Mouse (Mus musculus): ENCODE results near the gene Rap1a. TPM values are rescaled to one million over a fixed set of nuclear protein-coding genes. Genes with fewer than 3 reads are reported as not detected.

The Rap1a gene
- total RNA-seq, 2 experiments from 2014 or later: 80.5 to 96.2 TPM

DNA sequence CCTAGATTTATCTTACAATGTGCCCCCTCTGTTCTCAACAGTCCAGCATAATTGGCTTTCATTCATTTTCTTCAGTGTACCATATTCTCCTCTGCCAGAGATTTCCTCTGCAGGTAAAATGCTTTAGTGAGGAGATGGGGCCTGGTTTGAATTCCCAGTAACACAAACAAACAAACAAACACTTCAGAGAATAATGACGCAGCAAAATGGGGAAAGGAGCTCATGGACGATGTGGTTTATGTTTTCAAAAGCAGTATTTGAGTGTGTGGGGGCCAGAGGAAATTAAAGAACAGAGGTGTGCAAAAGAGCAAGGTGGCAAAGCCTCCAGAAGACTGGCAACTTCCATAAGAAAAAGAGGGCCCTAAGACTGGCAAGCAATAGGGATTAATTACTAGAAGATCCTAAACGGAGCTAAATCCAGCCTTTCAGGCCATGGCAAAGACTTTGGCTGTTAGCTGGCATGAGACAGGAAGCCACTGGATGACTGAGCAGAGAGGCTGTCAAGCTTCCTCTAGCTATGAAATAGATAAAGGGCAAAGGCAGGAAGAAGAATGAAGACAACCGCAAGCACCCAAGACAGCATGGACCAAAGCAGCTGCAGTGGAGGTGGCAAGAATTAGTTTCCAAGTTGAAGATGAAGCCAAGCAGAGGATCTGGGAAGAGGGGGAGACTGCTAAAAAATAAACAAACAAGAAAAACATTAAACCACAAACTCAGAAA lies 37.8 kb downstream of the Rap1a start:
- no peak for DNase-seq (ENCODE audit: low spot score in 2 of 2)

DNA sequence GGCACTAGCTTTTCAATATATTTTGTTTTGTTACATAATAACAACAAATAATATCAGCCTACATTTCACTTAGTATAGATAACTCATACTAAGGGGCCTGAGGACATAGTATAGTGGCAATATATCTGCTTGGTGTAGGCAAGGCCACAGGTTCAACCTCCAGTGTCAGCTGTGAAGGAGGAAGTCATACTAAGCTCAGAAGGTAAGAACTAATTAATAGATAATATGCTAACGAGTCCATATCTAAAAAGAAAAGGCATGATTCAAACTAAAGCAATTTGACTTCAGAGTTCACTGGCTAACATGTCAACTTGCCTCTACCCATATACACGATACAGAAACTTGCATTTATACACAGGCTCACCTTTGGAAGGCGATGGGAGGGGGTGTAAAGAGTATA lies 41.1 kb downstream of the Rap1a start:
- DNase-seq (ENCODE audit: low spot score in 2 of 2): no peak

DNA sequence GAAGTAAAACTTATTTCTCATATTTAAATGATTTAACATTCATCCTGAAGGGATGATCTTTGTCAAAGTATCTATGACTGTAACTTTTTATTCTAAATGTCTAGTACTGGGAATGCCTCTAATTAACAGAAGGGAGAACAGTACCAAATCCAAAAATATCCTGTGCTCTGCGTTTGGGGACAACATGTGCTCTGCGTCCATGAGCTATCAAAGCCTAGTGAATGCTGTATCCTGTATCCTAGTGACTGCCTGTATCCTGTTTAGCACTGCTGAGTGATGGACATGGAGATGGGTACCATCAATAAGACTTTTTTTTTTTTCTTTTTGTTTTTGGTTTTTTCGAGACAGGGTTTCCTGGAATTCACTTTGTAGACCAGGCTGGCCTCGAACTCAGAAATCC lies 42.5 kb downstream of the Rap1a start:
- DNase-seq (ENCODE audit: low spot score in 2 of 2): peak in 1 of 2 experiments; percentile 75

DNA sequence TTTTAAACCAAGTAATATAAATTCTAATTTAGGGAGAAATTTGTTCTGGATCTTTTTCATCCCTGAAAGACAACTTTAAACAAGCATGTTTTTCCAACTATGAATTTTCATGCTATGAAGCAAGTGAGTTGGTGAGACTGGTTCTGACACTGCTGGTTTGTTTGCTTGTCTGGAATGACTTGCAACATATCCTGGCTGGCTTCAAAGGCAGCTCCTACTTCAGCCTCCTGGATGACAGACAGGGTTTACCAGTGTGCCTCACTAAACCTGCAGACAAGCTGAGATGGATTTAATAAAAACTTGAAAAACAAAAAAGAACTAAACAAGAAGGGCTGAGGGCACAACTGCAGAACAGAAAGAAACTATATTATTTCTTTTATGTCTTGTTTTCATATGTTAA lies 43.0 kb downstream of the Rap1a start:
- no peak for DNase-seq (ENCODE audit: low spot score in 2 of 2)

DNA sequence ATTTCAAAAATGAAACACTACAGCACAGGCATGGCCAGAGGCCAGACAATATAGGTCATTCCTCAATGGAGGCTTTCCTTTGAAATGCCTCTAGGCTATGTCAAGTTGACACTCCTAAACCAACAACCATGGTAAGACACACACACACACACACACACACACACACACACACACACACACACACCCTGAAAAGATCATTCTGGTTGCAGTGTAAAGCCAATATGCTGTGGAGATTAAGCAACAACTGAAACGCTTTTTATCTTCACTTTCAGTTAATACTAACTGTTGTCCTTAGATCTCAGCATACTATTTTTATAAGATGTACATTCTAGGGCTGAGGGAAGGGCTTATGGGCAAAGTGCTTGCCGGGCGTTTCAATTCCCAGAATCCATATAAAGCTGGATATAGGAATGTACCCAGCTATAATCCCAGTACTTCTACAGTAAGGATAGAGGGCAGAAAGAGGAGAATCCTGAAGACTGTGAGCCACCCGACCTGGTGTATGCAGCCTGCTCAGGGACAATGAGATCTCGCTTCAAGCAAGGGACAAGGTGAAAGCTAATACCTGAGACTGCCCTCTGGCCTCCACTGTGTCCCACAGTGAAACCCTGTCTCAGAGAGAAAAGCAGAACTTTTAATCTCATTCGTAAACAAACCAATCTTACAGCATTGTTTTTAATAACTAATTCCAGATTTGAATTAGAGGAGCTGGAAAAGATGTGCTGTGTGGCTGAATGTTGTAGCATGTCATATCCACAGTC lies 43.6 kb downstream of the Rap1a start:
- DNase-seq (ENCODE audit: low spot score in 2 of 2): no peak

DNA sequence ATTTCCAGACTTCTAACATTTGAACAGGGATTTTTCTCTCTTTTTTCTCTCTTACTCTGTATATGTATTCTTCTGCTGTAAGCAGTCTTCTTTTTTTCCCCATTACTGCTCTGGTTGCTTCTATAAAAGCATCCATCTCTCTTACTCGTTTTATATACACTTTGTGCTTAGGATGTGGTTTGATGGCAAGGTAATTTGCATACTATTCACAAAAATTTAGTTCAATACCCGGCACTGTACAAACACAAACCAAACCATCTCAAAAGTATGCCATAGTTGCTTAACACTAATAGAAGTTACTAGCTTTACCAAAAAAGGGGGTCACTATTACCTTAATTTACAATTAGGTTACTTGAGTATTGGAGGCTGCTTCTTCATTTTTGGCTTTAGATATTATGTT lies 44.6 kb downstream of the Rap1a start:
- DNase-seq (ENCODE audit: low spot score in 2 of 2): no peak

DNA sequence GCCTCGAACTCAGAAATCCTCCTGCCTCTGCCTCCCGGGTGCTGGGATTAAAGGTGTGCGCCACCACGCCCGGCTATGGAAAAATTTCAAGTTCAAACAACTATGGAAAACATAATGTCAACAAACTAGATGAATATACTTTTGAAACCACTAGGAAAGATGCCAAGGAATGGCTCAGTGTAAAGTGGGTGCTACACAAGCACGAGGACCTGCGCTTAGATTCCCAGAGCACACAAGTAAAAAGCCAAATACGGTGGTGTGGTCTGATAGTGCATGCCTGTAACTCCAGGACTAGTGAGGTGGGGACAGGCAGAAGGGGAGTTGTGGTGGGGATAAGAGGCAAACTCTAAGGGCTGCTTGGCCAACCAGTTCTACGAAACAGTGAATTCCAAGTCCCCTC lies 46.0 kb downstream of the Rap1a start:
- DNase-seq (ENCODE audit: low spot score in 2 of 2): no peak

DNA sequence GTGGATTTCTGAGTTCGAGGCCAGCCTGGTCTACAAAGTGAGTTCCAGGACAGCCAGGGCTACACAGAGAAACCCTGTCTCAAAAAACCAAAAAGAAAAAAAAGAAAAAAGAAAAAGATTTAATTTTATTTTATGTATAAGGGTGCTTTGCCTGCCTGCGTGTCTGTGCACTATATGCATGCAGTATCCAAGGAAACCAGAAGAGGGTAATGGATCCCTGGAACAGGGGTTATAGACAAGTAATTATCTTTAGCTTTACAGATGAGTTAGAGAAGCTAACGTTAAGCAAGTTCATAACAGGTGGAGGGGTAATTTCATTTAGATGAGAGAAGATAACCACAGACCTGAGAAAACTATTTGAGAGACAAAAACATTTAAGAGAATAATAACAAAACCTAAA lies 47.0 kb downstream of the Rap1a start:
- DNase-seq (ENCODE audit: low spot score in 2 of 2): no peak

DNA sequence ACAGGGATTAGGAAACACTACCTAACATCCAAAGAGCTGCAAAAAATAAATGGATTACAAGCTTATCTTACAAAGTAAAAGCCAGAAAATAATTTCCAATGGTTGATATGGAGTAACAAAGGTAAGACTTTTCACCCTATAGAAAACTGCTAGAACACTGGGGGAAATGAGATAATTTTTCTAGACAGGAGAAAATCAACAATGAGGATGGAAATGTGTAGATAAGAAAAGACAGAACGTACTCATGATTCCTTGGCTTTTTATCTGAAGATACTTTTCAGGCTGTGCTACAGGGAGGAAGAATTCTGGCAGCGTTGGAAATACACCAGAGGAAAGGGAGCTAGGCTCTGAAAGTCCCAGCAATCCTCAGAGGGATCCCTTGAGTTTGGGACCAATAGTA lies 50.3 kb downstream of the Rap1a start:
- no peak for DNase-seq (ENCODE audit: low spot score in 2 of 2)

DNA sequence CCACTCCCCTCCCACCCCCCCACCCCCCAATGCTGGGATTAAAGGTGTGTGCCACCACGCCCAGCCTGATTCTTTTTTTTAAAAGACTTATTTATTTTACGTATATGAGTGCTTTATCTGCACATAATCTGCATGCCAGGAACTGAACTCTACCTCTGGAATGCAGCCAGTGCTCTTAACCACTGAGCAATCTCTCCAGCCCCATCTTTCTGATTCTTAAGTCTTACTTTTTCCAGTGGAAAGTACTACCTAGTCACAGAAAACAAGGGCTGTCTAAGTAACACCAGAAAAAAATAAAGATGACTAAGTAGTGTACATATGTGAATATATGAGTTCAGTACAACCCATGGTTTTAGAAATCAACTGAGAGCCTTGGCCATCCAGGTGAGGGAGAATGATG lies 54.6 kb downstream of the Rap1a start:
- DNase-seq (ENCODE audit: low spot score in 2 of 2): no peak

DNA sequence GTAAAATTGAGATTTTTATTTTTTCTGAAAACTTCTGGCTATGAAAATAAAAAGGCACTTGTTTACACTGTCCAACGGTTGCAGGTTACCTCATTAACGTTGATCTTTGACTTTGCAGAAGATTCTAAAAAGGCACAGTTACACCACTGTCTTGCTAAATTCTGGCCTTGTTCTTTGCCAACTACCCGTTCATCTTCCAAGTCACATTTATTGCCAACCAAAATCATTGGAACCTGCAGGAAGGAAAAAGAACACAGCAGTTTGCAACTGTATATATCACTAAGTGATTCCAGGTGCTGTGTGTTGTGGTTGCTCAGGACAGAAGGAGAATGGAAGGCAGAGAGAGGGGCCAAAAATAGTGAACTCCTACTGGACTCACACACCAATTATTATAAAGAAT lies 63.5 kb downstream of the Rap1a start:
- DNase-seq (ENCODE audit: low spot score in 2 of 2): no peak

DNA sequence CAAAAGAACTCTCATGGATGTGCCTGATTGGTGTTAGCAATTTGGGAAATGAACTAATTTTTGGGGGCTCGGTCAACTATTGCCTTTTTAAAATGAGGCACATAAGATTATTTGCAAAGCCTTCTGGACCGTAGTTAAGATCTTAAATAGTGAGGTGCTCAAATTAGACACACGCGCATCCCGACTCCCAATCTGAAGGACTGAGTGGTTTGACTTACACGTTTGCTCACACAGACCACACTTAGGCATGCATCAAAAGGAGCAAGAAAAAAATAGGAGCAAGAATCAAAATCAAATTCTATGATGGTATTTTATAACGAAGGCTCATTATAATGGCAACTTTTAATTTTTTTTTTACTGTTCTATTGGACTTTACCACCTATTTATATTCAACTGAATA lies 64.1 kb downstream of the Rap1a start:
- DNase-seq (ENCODE audit: low spot score in 2 of 2): no peak

DNA sequence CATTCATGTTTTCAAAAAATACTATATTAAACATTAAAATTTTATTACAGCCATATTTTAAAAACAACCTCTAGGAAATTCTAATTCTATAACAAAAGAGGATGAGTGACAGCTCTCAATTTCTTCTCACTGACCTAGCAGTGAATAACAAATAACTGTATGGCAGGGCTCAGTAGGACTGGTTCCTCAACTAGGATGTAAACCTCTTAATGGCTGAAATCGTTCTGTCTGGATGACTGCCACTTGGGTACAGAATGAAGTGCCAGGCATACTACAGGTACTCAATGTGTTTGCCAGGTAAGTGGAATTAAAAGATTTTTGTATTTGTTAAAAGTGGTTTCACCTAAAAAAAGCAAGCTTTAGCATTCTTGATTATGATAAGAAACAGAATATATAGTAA lies 65.0 kb downstream of the Rap1a start:
- no peak for DNase-seq (ENCODE audit: low spot score in 2 of 2)

DNA sequence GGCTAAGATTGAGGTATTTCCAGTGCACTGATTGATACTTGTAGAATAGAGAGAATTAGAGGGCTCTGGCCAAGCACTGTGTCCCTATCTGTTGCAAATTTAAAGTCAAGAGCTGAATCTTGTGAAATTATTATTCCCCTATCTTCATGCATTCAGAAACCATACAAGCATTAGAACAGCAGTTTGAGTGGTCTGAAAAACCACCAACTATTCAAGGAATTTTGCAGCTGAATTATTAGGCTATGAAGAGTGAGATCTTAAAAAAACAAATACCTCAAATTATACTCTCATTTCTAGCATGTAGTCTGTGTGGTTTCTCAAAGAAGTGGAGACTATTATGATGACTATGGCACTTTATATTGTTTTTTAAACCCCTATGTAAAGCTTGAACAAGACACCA lies 65.9 kb downstream of the Rap1a start:
- no peak for DNase-seq (ENCODE audit: low spot score in 2 of 2)

DNA sequence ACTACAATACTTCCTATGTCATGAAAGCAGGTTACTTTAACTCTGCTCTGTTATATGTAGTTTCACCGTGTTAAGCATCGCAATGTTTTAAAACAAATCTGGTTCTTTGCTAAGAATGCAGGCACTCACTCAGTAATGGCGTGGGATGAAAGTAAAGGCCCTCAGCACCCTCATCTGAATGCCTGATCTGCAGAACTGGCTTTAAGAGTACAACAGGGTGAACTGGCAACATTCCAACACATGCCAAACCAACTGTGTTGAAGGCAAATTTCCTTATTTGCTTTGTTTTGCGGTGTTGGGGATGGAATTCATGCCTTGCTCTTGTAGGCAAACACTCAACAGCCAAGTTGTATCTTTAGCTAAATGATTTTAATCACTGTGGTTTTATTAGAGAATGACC lies 67.6 kb downstream of the Rap1a start:
- no peak for DNase-seq (ENCODE audit: low spot score in 2 of 2)

DNA sequence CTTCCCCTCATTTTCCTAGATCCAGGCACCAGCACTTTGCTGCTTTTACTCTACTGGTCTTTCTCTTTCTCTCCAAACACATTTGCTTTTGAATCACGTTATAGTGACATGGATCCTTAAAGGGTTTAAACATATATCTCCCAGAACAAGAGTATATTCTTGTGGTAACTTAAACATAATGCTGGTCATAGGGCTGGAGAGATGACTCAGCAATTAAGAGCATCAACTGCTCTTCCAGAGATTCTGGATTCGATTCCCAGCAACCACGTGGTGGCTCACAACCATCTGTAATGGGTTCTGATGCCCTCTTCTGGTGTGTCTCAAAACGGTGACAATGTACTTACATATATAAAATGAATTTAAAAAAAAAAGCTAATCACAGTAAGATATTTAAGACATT lies 68.8 kb downstream of the Rap1a start:
- no peak for DNase-seq (ENCODE audit: low spot score in 2 of 2)

DNA sequence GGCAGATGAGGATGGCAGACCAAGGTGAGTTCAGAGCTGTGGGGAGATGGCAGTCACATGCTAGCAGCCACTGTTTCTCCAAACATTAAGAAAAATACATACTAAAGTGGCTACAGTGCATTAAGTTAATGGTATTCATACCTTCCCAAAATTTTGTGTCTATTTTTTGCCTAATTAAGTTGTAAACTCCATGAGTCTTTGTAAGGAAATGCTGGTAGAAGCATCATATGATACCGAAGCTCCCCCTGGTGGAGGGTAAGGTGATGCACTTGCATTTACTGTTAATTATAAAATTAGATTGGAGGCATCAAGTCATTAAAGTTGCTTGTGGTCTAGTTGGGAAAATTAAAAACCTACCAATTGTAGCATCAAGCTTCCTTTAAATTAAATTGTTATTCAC lies 75.1 kb downstream of the Rap1a start:
- peak in 1 of 2 experiments; percentile 85 for DNase-seq (ENCODE audit: low spot score in 2 of 2)

DNA sequence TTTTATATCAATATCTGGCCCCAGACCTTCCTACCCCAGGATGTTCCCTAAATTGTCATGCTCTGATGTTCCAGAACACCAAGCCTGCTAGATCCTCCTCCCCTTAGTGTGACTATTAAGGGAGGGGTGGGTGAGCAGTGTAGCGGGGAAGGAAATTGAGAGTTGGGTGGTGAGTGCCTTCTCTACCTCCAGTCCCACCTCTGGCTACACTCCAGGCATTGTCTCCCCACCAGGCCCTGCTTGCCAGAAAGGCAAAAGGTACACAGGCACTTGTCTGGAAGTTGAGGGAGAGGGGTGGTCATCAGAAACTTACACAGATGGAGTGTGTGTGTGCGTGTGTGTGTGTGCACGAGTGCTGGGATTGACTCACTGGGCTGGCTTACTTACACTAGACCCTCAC lies 78.6 kb downstream of the Rap1a start:
- no peak for DNase-seq (ENCODE audit: low spot score in 2 of 2)

DNA sequence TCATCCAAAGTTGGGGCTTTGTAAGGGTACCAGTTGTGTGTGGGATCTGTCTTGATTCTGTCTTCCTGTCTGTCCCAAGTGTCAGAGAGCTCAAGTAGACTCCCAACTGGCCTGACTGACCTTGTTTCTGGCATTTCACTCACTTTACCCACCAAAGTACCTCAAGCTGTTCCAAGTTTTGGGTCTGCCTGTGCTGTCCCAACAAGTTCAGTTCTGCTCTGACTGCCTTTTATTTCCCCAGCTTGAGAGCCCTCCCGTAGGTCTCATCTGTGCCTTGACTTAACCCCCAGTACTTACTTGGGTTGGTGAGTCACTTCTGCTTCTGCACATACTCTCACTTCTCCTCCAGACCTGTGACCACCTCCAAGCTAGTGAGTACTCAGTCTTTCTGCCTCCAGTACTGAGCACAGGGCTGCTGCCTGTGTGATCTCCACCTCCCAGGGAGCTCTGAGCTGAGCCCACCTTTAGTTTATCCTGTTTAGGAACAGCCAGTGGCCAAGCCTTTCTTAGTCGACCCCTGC lies 79.4 kb downstream of the Rap1a start:
- no peak for DNase-seq (ENCODE audit: low spot score in 2 of 2)

DNA sequence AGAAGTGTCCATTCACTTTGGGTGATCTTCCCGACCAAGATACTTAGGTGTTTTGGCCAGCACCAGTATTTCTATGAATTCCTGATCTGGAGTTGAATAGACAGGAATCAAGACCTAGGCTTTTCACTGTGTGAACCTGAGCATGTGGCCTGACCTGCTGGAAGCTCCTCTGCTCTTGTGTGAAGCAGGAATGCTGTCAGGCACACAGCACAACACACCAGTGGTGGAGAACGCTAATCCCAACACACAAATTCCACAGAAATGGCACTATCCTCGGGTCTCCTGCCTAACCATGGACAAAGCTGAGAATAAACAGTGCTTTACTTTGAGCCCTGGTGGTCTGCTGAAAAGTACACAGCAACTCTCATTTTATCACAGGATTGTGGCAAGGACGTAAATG lies 80.6 kb downstream of the Rap1a start:
- DNase-seq (ENCODE audit: low spot score in 2 of 2): no peak

DNA sequence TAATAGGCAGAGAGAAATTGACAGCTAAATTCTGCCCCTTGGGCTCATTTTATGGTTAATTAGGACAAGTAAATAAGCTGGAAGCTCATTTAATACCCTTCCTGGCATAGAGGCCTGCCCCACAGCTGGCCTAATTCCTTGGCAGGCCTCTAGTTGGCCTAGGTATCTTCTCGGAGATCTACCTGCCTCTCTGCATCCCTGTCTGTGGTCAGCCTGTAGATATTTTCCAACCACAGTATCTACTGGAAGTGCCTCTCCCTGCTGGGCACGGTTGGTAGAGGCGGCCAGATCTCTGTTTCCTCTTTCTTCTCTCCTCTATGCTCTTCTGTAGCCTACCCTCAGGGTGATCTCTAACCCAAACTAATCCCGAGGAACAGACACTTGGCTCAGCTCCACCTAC lies 81.2 kb downstream of the Rap1a start:
- DNase-seq (ENCODE audit: low spot score in 2 of 2): no peak

DNA sequence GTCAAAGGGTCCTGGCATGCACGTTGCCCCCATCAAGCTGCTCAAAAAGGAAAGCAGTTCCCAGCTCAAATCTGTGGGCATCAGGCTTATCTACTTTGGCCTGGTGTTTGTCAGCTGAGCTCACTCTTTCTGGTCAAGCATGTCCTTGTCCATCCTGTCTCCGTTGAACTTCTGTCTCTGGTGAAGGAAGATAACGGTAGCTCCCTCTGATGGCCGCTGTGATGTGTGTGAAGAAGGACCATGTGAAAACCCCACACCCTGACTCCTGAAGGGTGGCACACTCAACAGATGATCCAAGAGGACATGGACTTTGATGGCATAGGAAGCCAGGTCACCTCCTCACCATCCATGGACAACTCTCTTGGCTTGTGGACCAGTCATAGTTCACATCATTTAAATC lies 82.4 kb downstream of the Rap1a start:
- no peak for DNase-seq (ENCODE audit: low spot score in 2 of 2)

All from layer of hippocampus, adult 18-20 months (tissue).